Mouse (Mus musculus): ENCODE measurements at regions not wholly inside any gene's neighbourhood (a gene's known extent, or its start where the extent isn't known, plus 50 kb on each side); places are given as distances from the start of the nearest gene placed in this dataset.

DNA sequence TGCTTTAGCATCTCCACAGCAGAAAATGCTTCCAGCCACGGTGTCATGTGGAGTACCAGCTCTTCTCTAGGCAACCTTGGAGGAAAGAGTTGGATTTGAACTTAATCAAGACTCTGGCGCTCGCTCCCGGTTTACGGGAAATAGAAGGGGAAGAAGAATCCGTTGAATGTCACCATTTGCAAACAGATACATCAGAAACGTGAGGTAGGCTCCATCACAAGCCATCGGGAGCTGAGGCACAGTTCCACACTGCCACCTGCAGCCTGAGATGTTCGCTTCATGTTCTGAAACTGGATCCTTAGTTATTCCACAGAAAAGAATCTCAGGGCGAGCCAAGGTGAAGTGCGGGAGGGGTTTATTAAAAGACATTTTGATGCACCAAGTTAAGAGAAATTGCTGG lies 148.5 kb downstream of the Atp23 start:
- Histone ChIP-seq H3K36me3 (ENCODE audit: control insufficient read depth, insufficient read depth, low read length) (no peaks in the 10 kb centered on the region), H3K27ac (ENCODE audit: control insufficient read depth, insufficient read depth, low read depth, low read length) (no peak overlapping the region), H3K4me1 (ENCODE audit: control insufficient read depth, insufficient read depth, low read length) (peaks cover 2% of the 10 kb centered on the region; the same call in 1 of the 2 replicates), H3K27me3 (ENCODE audit: control insufficient read depth, insufficient read depth, low read length) (no peaks in the 10 kb centered on the region), H3K4me3 (ENCODE audit: control insufficient read depth, low read depth, low read length) (no peak overlapping the region)
- TF ChIP-seq CTCF (IDR thresholded peaks at IDR 0.05; ENCODE audit: control insufficient read depth, insufficient read depth, insufficient replicate concordance, low read depth, low read length) (peak; percentile 13; the same call in 1 of the 2 replicates), POLR2A (IDR thresholded peaks at IDR 0.05; ENCODE audit: control insufficient read depth, low read depth, low read length) (no peak)

DNA sequence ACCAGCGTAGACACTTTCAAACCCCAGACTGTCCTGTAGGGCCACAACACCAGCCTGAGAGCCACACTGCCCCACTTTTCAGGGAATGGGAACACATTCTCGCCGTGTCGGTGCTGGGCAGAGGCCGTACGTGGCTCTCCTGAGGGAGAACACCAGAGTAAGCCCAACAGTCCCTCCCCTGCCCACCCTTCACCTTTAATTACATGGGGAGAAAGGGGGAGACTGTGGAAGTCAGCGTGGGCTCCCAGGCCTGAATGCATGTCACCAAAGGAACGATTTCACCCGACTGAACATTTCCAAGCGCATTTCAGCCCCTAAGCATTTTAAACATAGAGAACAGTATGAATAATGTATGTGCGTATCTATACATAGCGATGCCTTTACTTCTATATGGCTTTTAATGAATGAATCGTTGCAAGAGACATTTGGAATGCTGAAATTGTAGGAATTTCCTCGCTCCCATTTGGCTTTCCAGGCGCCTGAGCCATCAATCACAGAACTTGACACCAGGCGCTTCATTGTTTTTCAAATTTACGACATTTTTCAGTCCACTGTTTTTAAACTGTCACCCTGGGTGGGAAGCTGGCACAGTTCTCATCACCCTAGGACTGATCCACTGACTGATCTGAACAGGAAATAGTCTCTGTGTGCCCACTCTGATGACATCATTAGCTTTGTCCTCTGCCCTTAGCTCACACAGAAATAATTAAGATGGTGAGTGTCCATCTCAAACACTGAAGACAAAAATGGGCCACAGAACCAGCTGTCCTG lies 152.3 kb downstream of the Atp23 start:
- H3K4me1 ChIP-seq (ENCODE audit: control insufficient read depth, insufficient read depth, low read length), result no peaks in the 10 kb centered on the region
- TF ChIP-seq POLR2A (IDR thresholded peaks at IDR 0.05; ENCODE audit: control insufficient read depth, low read depth, low read length) (no peak), CTCF (IDR thresholded peaks at IDR 0.05; ENCODE audit: control insufficient read depth, insufficient read depth, insufficient replicate concordance, low read depth, low read length) (no peak)
- H3K4me3 ChIP-seq (ENCODE audit: control insufficient read depth, low read depth, low read length), result no peak overlapping the region
- H3K27ac ChIP-seq (ENCODE audit: control insufficient read depth, insufficient read depth, low read depth, low read length), result no peak overlapping the region
- no peaks in the 10 kb centered on the region for H3K27me3 ChIP-seq (ENCODE audit: control insufficient read depth, insufficient read depth, low read length)
- H3K36me3 ChIP-seq (ENCODE audit: control insufficient read depth, insufficient read depth, low read length), result no peaks in the 10 kb centered on the region

DNA sequence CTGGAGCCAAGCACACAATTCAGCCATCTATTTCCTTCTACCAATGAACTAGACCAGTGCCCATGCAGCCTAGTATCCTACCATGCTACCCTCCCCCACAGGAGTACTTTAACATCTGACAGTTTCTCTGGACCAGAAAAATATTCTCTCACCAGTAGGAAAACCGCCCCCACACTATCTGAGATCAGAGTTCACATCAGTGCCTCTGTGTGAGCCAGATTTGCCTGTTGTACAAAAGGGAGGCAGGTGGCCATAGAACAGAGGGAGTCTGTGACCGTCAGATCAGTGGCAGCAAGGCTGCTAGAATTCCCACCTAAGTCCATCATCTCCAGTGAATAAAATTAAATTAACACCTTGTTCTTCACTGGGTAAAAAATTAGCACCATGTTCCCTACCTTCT lies 166.5 kb downstream of the Atp23 start:
- Histone ChIP-seq H3K4me1 (ENCODE audit: control insufficient read depth, insufficient read depth, low read length) (no peaks in the 10 kb centered on the region), H3K27ac (ENCODE audit: control insufficient read depth, insufficient read depth, low read depth, low read length) (no peak overlapping the region), H3K36me3 (ENCODE audit: control insufficient read depth, insufficient read depth, low read length) (no peaks in the 10 kb centered on the region), H3K4me3 (ENCODE audit: control insufficient read depth, low read depth, low read length) (no peak overlapping the region), H3K27me3 (ENCODE audit: control insufficient read depth, insufficient read depth, low read length) (no peaks in the 10 kb centered on the region)
- TF ChIP-seq POLR2A (IDR thresholded peaks at IDR 0.05; ENCODE audit: control insufficient read depth, low read depth, low read length) (no peak), CTCF (IDR thresholded peaks at IDR 0.05; ENCODE audit: control insufficient read depth, insufficient read depth, insufficient replicate concordance, low read depth, low read length) (no peak)

DNA sequence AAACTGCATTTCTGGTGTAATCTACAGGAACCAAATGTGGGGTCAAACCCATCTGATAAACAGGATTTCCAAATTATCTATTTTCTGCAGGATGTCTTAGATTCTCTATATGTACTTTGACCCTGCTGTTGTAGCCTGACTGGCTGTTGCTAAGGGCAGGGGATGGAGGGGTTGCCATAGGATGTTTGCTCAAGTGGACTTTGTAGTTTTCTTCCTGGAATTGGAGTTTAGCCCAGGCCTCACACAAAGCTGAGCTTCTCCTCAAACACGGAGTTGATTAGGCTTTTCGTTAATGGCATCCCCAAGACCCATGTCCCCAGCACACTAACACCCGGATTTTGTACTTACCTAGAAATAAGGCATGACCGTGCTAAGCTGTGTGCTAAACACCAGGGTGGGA lies 173.3 kb downstream of the Atp23 start:
- Histone ChIP-seq H3K27me3 (ENCODE audit: control insufficient read depth, insufficient read depth, low read length) (no peaks in the 10 kb centered on the region), H3K27ac (ENCODE audit: control insufficient read depth, insufficient read depth, low read depth, low read length) (no peak overlapping the region), H3K36me3 (ENCODE audit: control insufficient read depth, insufficient read depth, low read length) (no peaks in the 10 kb centered on the region), H3K4me1 (ENCODE audit: control insufficient read depth, insufficient read depth, low read length) (no peaks in the 10 kb centered on the region), H3K4me3 (ENCODE audit: control insufficient read depth, low read depth, low read length) (no peak overlapping the region)
- TF ChIP-seq CTCF (IDR thresholded peaks at IDR 0.05; ENCODE audit: control insufficient read depth, insufficient read depth, insufficient replicate concordance, low read depth, low read length), result no peak
- no peak for TF ChIP-seq POLR2A (IDR thresholded peaks at IDR 0.05; ENCODE audit: control insufficient read depth, low read depth, low read length)

DNA sequence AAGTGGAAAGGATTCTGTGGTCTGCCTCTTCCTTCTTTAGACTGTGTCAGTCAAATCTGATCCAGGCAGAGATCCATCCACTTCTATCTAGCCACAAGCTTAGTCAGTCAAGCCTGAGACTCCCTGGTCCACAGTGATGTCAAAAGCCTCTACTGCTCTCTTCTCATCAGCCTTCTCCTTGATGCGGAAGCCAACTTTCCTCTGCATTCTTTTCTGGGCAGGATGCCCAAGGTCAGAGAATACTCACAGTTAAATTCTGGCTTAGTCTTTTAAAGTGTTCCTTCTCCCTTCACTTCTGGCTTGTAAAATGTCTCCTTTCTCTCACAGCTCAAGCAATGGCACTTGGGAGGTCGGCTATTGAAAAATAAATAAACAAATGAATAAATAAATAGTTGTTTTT lies 183.2 kb downstream of the Atp23 start:
- H3K4me3 ChIP-seq (ENCODE audit: control insufficient read depth, low read depth, low read length), result no peak overlapping the region
- no peaks in the 10 kb centered on the region for H3K36me3 ChIP-seq (ENCODE audit: control insufficient read depth, insufficient read depth, low read length)
- no peak overlapping the region for H3K27ac ChIP-seq (ENCODE audit: control insufficient read depth, insufficient read depth, low read depth, low read length)
- TF ChIP-seq CTCF (IDR thresholded peaks at IDR 0.05; ENCODE audit: control insufficient read depth, insufficient read depth, insufficient replicate concordance, low read depth, low read length), result no peak
- no peak for TF ChIP-seq POLR2A (IDR thresholded peaks at IDR 0.05; ENCODE audit: control insufficient read depth, low read depth, low read length)
- no peaks in the 10 kb centered on the region; the same call in 1 of the 2 replicates for H3K4me1 ChIP-seq (ENCODE audit: control insufficient read depth, insufficient read depth, low read length)
- no peaks in the 10 kb centered on the region for H3K27me3 ChIP-seq (ENCODE audit: control insufficient read depth, insufficient read depth, low read length)

DNA sequence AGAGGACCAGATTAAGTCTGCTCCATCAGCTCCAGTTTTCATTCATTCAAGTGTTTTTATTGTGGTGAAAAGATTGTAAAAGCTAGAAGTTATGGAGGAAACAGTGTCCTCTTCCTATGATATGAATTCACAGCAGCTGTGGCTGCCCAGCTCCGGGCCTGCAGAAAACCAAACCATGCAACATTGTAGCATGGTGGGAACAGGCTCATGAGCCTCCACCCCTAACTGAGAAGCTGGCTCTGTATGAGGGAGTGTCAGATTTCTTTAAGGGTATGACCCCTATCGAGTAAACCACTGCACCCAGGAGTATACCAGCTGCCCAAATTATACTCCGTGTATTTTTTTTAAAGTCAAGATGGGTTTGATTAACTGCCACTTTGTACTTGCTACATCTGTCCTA lies 189.4 kb downstream of the Atp23 start:
- no peak overlapping the region for H3K4me3 ChIP-seq (ENCODE audit: control insufficient read depth, low read depth, low read length)
- no peak for TF ChIP-seq POLR2A (IDR thresholded peaks at IDR 0.05; ENCODE audit: control insufficient read depth, low read depth, low read length)
- no peak for TF ChIP-seq CTCF (IDR thresholded peaks at IDR 0.05; ENCODE audit: control insufficient read depth, insufficient read depth, insufficient replicate concordance, low read depth, low read length)
- H3K27ac ChIP-seq (ENCODE audit: control insufficient read depth, insufficient read depth, low read depth, low read length), result no peak overlapping the region
- no peaks in the 10 kb centered on the region for H3K36me3 ChIP-seq (ENCODE audit: control insufficient read depth, insufficient read depth, low read length)
- no peaks in the 10 kb centered on the region for H3K4me1 ChIP-seq (ENCODE audit: control insufficient read depth, insufficient read depth, low read length)
- no peaks in the 10 kb centered on the region for H3K27me3 ChIP-seq (ENCODE audit: control insufficient read depth, insufficient read depth, low read length)

DNA sequence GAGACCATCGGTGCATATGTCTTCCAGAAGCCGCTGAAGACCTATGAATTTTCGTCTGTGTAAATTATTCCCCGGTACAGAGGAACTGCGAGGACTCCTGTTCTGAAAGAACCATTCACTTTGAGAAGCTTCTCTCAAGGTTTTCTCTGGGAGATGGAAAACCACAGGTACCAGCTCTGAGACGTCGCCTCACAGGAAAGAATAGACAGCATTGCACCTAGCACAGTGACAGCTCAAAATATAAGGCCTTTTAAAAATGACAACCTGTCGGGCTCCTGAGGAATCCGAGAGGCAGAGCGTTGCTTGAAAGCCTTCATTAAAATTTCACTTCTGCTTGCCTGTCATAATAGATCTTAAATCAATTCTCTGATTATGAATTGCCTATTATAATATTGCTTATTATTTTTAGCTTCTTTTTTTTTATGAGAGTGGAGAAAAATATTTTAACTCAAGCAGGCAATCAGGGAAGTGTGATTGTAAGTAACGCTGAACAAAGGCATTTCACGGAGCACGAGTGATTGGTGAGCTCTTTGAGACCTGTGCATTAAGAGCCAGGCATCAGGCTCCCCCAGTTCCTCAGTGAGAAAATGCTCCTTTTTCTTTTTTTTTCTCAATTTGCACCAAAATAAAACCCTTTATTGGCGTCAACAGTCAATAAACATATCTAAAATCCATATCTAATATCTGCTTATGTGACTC lies 191.8 kb downstream of the Atp23 start:
- H3K4me3 ChIP-seq (ENCODE audit: control insufficient read depth, low read depth, low read length), result no peak overlapping the region
- TF ChIP-seq CTCF (IDR thresholded peaks at IDR 0.05; ENCODE audit: control insufficient read depth, insufficient read depth, insufficient replicate concordance, low read depth, low read length) (no peak), POLR2A (IDR thresholded peaks at IDR 0.05; ENCODE audit: control insufficient read depth, low read depth, low read length) (no peak)
- H3K27me3 ChIP-seq (ENCODE audit: control insufficient read depth, insufficient read depth, low read length), result no peaks in the 10 kb centered on the region
- no peak overlapping the region for H3K27ac ChIP-seq (ENCODE audit: control insufficient read depth, insufficient read depth, low read depth, low read length)
- H3K4me1 ChIP-seq (ENCODE audit: control insufficient read depth, insufficient read depth, low read length), result no peaks in the 10 kb centered on the region
- H3K36me3 ChIP-seq (ENCODE audit: control insufficient read depth, insufficient read depth, low read length), result no peaks in the 10 kb centered on the region
